Mouse (Mus musculus): ENCODE results near the gene Hmgxb4. TPM values are rescaled to one million over a fixed set of nuclear protein-coding genes. Genes with fewer than 3 reads are reported as not detected.

The Hmgxb4 gene
- polyA plus RNA-seq, 1 experiment: 6.0 TPM

DNA sequence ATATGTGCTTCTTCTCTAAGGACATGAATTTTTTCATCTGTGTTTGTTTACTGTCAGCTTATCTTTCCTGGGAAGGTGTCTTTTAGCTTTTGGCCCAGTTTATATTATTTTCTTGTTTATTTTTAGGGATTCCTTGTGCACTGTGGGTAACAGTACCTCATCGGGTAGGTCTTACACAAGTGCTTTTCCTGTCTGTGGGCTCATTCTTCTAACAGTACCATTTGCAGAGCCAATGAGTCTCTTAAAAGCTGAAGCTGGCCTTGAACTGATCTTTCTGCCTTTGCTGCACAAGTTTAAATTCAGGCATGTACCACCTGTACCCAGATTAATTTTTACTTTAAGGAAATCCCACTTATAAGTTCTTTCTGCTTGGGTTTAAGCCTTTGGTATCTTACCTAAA is 23.3 kb downstream of the Hmgxb4 start:
- H3K4me3 ChIP-seq (ENCODE audit: control insufficient read depth, low read depth, low read length): no peak overlapping the region
- H3K27ac ChIP-seq (ENCODE audit: control insufficient read depth, insufficient read depth, low read depth, low read length): no peak overlapping the region
- H3K36me3 ChIP-seq (ENCODE audit: control insufficient read depth, insufficient read depth, low read length): no peaks in the 10 kb centered on the region
- TF ChIP-seq CTCF (IDR thresholded peaks at IDR 0.05; ENCODE audit: control insufficient read depth, insufficient read depth, insufficient replicate concordance, low read depth, low read length): no peak
- TF ChIP-seq POLR2A (IDR thresholded peaks at IDR 0.05; ENCODE audit: control insufficient read depth, low read depth, low read length): no peak
- no peaks in the 10 kb centered on the region for H3K4me1 ChIP-seq (ENCODE audit: control insufficient read depth, insufficient read depth, low read length)
- no peaks in the 10 kb centered on the region for H3K27me3 ChIP-seq (ENCODE audit: control insufficient read depth, insufficient read depth, low read length)

DNA sequence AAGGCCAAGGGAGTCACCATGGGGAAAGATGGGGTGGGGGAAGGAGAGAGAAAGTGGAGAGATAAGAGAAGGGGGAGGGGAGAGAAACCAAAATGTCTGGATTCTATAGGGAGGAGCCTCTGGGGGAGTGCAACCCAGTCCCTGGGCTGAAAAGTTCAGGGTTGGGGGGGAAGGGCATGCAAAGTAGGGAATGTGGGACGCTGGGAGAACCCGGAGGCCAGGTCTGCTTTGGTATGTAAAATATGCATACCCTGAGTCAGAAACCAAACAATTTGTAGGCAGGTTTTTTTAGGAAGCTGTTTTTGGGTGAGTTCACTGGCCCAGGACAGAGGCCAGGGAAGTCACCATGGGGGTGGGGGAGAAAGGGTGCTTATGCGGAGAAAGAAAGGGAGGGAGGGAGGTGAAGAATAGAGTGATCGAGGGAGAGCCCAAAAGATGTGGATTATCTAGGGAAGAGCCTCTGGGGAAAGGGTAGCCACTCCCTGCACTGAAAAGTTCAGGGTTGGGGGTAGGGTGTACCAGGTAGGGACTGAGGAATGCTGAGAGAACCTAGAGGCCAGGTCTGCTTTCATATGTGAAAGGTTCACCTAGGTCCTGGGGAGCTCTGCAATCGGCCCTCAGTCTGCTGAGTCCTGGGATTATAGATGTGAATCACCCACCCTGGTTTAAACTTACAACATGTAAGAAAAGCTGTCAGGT is 25.3 kb downstream of the Hmgxb4 start:
- Histone ChIP-seq H3K36me3 (ENCODE audit: control insufficient read depth, insufficient read depth, low read length) (no peaks in the 10 kb centered on the region), H3K27me3 (ENCODE audit: control insufficient read depth, insufficient read depth, low read length) (no peaks in the 10 kb centered on the region), H3K27ac (ENCODE audit: control insufficient read depth, insufficient read depth, low read depth, low read length) (no peak overlapping the region), H3K4me3 (ENCODE audit: control insufficient read depth, low read depth, low read length) (no peak overlapping the region), H3K4me1 (ENCODE audit: control insufficient read depth, insufficient read depth, low read length) (no peaks in the 10 kb centered on the region)
- no peak for TF ChIP-seq POLR2A (IDR thresholded peaks at IDR 0.05; ENCODE audit: control insufficient read depth, low read depth, low read length)
- TF ChIP-seq CTCF (IDR thresholded peaks at IDR 0.05; ENCODE audit: control insufficient read depth, insufficient read depth, insufficient replicate concordance, low read depth, low read length): no peak

DNA sequence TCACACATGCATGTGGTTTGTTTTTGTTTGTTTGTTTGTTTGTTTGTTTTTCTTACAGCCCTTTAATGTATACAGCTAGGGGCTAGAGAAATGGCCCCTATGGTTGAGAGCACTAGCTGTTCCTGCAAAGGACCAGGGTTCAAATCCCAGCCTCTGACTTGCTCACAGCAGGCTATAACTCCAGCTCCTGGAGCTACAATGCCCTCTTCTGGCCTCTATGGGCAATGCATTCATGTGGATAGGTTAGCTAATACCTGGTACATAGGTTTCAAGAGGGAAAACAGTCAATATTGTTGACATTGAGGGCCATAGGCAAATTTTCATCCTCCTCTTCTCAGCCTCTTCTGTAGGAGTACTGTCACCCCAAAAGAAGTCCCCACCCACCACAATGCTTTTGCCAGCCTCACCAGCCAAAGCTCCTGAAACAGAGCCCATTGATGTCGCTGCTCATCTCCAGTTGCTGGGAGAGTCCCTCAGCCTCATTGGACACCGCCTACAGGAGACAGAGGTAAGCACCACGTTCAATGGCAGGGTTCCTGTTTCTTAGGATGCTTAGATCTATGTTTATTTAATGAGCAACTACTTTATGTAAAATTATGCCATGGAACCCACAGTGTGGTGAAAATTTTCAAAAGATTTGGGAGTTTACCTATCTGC is 30.6 kb downstream of the Hmgxb4 start:
- no peak for TF ChIP-seq CTCF (IDR thresholded peaks at IDR 0.05; ENCODE audit: control insufficient read depth, insufficient read depth, insufficient replicate concordance, low read depth, low read length)
- no peak for TF ChIP-seq POLR2A (IDR thresholded peaks at IDR 0.05; ENCODE audit: control insufficient read depth, low read depth, low read length)
- H3K27ac ChIP-seq (ENCODE audit: control insufficient read depth, insufficient read depth, low read depth, low read length): no peak overlapping the region
- H3K36me3 ChIP-seq (ENCODE audit: control insufficient read depth, insufficient read depth, low read length): no peaks in the 10 kb centered on the region
- H3K4me1 ChIP-seq (ENCODE audit: control insufficient read depth, insufficient read depth, low read length): no peaks in the 10 kb centered on the region
- H3K27me3 ChIP-seq (ENCODE audit: control insufficient read depth, insufficient read depth, low read length): no peaks in the 10 kb centered on the region
- no peak overlapping the region for H3K4me3 ChIP-seq (ENCODE audit: control insufficient read depth, low read depth, low read length)

DNA sequence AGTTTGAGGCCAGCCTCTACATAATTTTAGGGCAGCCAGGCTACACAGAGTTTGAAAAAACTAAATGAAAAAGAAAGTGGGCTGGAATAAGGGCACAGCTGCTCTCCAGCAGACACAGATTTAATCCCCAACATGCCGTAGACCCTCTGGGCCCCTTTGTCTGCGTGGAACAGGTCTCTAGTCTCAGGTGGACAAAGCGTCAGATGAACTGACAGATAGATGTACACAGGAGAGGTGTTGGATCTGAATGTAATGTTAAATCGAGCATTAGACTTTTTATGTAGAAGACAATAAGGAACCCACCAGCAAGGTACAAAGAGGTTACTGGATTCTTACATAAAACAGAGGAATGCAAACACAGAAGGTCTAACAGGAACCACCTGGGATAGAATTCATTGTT is 32.7 kb downstream of the Hmgxb4 start:
- Histone ChIP-seq H3K36me3 (ENCODE audit: control insufficient read depth, insufficient read depth, low read length) (no peaks in the 10 kb centered on the region), H3K4me1 (ENCODE audit: control insufficient read depth, insufficient read depth, low read length) (no peaks in the 10 kb centered on the region), H3K27me3 (ENCODE audit: control insufficient read depth, insufficient read depth, low read length) (no peaks in the 10 kb centered on the region), H3K27ac (ENCODE audit: control insufficient read depth, insufficient read depth, low read depth, low read length) (no peak overlapping the region), H3K4me3 (ENCODE audit: control insufficient read depth, low read depth, low read length) (no peak overlapping the region)
- TF ChIP-seq CTCF (IDR thresholded peaks at IDR 0.05; ENCODE audit: control insufficient read depth, insufficient read depth, insufficient replicate concordance, low read depth, low read length): no peak
- TF ChIP-seq POLR2A (IDR thresholded peaks at IDR 0.05; ENCODE audit: control insufficient read depth, low read depth, low read length): no peak

- Histone ChIP-seq H3K4me3 (ENCODE audit: control insufficient read depth, low read depth, low read length) (no peak overlapping the region), H3K27me3 (ENCODE audit: control insufficient read depth, insufficient read depth, low read length) (no peaks in the 10 kb centered on the region), H3K36me3 (ENCODE audit: control insufficient read depth, insufficient read depth, low read length) (no peaks in the 10 kb centered on the region), H3K27ac (ENCODE audit: control insufficient read depth, insufficient read depth, low read depth, low read length) (no peak overlapping the region), H3K4me1 (ENCODE audit: control insufficient read depth, insufficient read depth, low read length) (peaks cover 4% of the 10 kb centered on the region)
- TF ChIP-seq POLR2A (IDR thresholded peaks at IDR 0.05; ENCODE audit: control insufficient read depth, low read depth, low read length): no peak
Observed at GRCm38 (mm10) chr8:75030453-75031024, 37.4 kb downstream of the Hmgxb4 start.

- Histone ChIP-seq H3K4me1 (ENCODE audit: control insufficient read depth, insufficient read depth, low read length) (peaks cover 7% of the 10 kb centered on the region), H3K4me3 (ENCODE audit: control insufficient read depth, low read depth, low read length) (peak overlapping the region; percentile 91), H3K36me3 (ENCODE audit: control insufficient read depth, insufficient read depth, low read length) (no peaks in the 10 kb centered on the region), H3K27ac (ENCODE audit: control insufficient read depth, insufficient read depth, low read depth, low read length) (peak overlapping the region; percentile 50; the same call in 1 of the 2 replicates), H3K27me3 (ENCODE audit: control insufficient read depth, insufficient read depth, low read length) (no peaks in the 10 kb centered on the region)
- TF ChIP-seq POLR2A (IDR thresholded peaks at IDR 0.05; ENCODE audit: control insufficient read depth, low read depth, low read length) (no peak), CTCF (IDR thresholded peaks at IDR 0.05; ENCODE audit: control insufficient read depth, insufficient read depth, insufficient replicate concordance, low read depth, low read length) (no peak)
Observed at GRCm38 (mm10) chr8:75032961-75033360, 39.8 kb downstream of the Hmgxb4 start.

DNA sequence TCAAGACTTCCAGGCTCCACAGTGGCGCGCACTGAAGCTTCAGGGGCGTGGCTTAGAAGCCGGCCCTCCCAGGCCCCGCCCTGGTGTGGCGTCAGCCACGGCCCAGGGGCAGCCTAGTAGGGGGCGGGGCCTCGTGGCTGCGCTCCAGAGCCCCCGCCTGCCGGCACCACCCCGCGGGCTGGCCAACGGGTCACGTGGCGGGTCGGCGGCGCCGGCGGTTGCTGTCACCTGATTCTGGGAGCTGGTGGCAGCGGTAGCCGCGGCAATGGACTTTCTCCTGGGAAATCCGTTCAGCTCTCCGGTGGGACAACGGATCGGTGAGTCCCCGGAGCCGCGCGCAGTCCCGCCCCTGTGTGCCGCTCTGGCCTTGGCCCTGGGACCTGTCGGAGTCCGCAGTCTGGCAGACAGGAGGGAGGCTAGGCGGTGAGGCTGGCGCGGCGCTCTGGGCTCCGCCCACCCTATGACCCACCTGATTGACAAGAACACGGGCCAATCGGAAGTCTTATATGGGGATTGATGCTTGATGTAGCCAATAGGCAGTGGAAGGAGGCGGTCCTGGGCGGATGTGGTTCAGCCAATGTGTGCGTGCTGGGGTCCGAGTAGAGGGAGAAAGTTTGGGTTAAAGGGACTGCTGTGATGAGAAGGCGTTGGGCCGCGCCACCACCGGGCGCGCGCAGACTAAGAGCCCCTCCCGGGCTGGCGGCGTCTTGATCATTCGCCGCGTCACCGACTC is 40.5 kb downstream of the Hmgxb4 start, which contains the start of gene Tom1:
Gene Tom1 (plus strand): TSS at position 195 of the 733 bp plus-strand sequence.
- H3K27me3 ChIP-seq (ENCODE audit: control insufficient read depth, insufficient read depth, low read length): no peaks in the 10 kb centered on the region
- H3K4me1 ChIP-seq (ENCODE audit: control insufficient read depth, insufficient read depth, low read length): peaks cover 7% of the 10 kb centered on the region
- no peaks in the 10 kb centered on the region for H3K36me3 ChIP-seq (ENCODE audit: control insufficient read depth, insufficient read depth, low read length)
- H3K27ac ChIP-seq (ENCODE audit: control insufficient read depth, insufficient read depth, low read depth, low read length): peak within 1 kb of the TSS; percentile 90
- TF ChIP-seq POLR2A (IDR thresholded peaks at IDR 0.05; ENCODE audit: control insufficient read depth, low read depth, low read length): peak; percentile 83
- TF ChIP-seq CTCF (IDR thresholded peaks at IDR 0.05; ENCODE audit: control insufficient read depth, insufficient read depth, insufficient replicate concordance, low read depth, low read length): no peak
- peak within 1 kb of the TSS; percentile 91 for H3K4me3 ChIP-seq (ENCODE audit: control insufficient read depth, low read depth, low read length)
